Mouse (Mus musculus) cerebellum, adult 11-12 months (tissue): ENCODE data around the gene Ifna9.
"Not testable (repeated sequence)": the region's sequence is repeated elsewhere in the genome, so short reads cannot be mapped to it uniquely, and the experiment has no call there.

Experiments used
- DNase-seq: peaks from one replicate; pipeline ENCODE4 v3.0.0; 2022

Ifna9 gene

DNA sequence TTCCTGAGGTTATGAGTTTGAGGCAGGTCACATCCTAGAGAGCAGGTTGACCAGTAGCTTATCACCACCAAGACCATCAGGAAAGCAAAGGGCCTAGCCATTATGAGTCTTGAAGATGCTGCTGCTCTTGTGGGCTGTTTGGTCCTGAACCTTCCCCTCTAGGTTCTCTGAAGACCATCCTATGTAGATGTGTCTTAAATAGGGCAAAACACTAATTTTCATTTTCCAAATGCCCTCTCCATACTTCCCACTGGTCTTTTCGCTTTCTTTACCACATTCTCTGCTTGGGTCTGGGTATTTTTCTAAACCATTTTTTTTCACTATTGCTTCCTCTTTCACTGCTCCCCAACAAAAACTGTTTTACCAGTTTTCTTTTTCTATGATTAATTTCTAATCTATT is at the start of gene Ifna9:
Ifna9 (minus strand) TSS at position 101 of the 400 bp plus-strand sequence.
- no peak for DNase-seq

DNA sequence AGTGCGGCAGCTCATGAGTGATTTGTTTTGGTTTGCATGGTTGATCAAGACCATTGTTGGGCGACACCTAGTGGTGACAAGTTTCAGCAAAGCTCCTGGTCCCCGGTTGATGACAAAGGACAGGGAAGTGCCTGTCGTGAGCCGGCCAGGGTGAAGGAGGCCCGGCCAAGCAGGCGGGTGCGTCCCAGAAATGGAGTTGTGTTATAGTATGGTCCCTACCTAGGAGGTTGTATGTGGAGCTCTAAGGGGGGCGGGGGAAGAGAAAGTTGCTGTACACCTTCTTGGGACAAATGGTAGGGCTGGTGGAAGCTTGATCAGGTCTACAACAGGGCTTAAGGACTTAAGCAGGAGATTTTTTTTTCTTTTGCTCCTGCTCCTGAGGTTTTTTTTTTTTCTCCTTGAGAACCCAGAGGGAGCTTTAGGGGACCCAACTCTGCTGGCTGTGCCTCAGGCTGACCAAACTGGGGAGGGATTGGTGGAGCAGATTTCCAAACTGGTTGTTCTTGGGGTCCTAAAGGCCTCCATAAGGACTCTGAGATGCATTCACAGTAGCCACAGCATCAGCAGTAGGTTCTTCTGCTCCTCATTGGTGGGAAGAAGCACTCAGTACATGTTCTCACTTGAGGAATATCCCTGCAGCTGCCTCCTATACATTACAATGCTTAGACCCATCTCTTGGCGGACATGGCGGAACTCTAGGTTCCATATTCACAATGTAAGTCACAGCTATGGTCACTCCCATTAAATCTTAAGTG is 49.1 kb upstream of the Ifna9 start:
- DNase-seq, result peak; percentile 76

DNA sequence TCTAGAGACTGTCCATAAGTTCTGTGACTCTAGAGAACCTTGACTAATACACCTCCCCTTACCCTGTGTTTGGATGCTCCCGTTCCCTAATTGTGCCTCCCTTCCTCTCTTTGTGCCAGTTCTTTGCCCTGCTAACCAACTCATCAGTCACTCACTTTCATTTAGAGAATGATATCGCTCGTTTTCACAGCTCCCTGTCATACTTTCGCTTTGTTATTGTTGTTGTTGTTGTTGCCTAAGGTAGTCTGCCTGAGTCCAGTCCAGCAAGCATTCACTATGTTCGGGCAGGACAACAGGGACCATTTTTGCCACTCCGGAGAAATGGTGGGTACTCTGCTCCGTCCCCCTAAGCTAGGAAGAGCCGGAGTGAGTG is 48.5 kb upstream of the Ifna9 start:
- DNase-seq, result no peak

DNA sequence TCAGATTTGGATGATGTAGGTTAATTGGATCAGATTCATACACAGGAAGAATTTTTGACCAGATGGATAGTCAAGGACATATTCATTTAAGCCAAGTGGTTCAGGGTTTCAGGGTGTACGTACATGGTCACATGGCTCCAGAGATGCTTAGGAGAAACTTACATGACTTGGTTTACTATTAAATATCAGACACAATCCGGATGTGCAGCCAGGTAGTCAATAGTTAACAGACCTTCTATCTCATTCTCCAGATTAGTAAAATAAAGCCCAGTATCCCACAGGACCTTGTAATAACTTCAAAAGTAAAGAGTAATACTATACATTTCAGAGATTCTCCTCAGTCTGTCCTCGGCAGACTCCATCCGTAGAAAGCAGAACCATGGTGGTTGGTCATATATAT is 42.1 kb upstream of the Ifna9 start, which contains the start of gene C87499:
C87499 (minus strand) TSS at position 101 of the 400 bp plus-strand sequence.
- no peak for DNase-seq

DNA sequence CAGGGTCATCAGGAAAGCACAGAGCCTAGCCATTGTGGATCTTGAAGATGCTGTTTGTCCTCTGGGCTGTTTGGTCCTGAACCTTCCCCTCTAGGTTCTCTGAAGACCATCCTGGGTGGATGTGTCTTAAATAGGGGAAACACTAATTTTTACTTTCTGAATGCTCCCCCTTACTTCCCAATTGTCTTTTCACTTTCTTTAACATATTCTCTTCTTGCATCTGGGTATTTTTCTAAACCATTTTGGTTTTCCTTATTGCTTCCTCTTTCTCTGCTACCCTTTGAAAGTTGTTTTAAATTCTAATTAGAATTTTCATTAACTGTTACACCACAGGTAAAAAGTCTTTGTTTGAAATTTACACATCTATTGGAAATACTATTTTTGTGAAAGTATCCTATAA is 11.1 kb upstream of the Ifna9 start, which contains the start of gene Ifna12:
Ifna12 (minus strand) TSS at position 101 of the 400 bp plus-strand sequence.
- DNase-seq, result no peak

DNA sequence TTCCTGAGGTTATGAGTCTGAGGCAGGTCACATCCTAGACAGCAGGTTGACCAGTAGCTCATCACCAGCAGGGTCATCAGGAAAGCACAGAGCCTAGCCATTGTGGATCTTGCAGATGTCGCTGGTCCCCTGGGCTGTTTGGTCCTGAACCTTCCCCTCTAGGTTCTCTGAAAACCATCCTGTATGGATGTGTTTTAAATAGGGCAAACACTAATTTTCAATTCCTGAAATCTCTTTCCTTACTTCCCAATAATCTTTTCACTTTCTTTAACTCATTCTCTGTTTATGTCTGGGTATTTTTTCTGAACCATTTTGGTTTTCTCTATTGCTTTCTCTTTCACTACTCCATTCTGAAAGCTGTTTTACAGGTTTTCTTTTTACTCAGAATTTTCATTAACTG is 20.5 kb downstream of the Ifna9 start, which contains the start of gene Ifna14:
Ifna14 (minus strand) TSS at position 101 of the 400 bp plus-strand sequence.
- no peak for DNase-seq

DNA sequence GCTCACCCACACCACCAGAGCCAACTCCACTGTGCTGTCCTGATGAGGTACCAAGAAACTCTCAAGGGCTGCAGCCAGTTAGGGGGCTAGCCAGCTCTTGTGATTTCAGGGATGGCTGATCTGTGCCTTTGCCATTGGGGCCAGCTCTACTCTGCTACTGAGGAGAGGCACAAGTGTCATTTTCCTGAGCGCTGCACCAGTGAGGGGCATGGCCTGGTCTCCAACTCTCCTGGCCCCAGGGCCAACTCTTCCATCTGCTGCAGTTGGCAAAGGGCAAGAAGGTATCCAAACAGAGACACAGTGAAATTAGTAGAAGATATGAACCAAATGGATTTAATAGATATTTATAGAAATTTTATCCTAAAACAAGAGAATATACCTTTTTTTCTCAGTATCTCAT is 30.4 kb downstream of the Ifna9 start:
- peak; percentile 72 for DNase-seq

DNA sequence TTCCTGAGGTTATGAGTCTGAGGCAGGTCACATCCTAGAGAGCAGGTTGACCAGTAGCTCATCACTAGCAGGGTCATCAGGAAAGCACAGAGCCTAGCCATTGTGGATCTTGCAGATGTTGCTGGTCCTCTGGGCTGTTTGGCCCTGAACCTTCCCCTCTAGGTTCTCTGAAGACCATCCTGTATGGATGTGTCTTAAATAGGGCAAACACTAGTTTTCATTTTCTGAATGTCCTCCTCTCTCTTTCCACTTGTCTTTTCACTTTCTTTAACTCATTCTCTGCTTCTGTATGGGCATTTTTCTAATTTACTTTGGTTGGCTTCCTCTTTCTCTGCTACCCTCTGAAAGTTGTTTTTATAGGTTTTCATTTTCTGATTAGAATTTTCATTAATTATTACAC is 34.0 kb downstream of the Ifna9 start, which contains the start of gene Ifna15:
Ifna15 (minus strand) TSS at position 101 of the 400 bp plus-strand sequence.
- not testable (repeated sequence) for DNase-seq

DNA sequence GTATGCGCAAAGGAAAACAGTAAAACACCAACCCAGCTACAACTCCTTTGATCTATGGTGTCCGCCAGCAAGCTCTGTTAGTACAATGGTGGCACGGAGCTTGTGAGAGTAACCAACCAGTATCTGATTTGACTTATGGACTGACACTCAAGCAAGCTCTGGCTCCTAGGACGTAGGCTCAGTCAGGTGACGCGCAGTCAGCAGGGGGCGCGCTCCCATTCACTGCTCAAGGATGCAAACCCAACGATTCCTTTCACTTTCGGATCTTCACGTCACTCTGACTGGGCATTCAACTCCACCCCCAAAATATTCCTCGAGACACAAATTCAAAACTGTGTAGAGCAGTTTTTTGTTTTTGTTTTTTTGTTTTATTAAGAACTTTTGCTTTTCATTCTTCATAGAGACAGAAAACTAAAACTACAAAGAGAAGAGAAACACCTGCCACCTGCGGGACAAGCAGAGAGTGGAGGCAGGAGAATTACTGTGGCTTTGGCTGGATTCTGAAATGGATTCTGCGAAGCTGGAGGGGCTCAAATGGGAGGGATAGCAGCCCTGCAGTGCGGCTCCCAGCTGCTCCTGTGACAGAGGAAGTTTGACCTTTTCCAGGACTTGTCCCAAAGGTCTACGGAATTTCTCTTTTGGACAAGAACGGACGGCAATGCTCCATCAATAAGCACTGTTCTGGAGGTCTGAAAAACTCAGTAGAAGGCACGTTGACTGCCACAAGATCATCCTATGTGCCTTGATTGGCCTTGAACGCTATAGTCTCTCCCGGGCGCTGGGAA is 41.8 kb downstream of the Ifna9 start:
- DNase-seq, result peak; percentile 38

DNA sequence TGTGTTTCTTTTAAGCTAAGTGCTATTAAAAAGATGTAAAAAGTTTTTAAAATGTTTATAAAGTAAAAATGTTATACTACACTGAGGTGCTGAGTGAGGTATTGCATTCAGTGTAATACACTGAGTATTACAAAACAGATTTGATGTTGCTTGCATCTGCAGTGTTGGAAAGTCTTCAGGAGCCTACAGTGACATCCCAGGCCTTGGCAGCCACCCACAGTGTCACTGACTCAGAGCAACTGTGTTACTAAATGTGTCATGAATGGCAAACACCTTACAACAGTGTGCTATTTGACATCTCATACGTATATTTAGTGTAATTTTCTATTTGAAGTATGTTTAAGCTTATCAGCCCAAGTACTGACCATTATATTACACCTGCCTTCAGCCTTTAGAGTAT is 44.2 kb downstream of the Ifna9 start:
- peak; percentile 13 for DNase-seq

DNA sequence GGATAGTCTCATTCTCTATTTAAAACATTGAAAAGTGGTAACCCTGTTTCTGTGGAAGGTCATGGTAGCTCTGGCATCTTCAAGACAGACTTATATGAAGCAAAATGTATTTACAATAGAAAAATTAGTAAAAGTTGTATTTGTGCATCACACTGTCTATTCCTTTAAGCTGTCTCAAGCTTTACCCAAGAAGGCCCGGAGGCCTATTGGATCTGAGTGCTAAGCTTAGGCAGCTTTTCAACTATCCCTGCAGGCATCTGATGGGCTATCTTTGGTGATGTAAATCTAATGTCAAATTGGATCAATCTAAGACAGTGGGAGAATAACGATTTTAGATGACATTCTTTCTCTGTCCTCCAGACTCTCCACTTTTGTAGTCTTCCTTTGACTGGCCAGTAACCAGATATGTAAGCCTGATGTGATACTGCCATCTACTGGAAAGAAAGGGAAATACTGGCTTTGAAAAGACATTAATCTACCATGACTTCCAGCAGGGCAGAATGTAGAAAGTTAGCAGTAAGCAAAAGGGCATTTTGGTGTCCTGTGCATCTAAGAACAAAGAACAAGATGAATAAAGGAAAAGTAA is 48.4 kb downstream of the Ifna9 start:
- DNase-seq, result no peak
